Mouse (Mus musculus) embryo, embryonic 10 days (tissue): ENCODE results near the gene Pgrmc1.

Source experiments
- DNase-seq: peaks from one replicate; pipeline ENCODE4 v3.0.0-alpha.2; 2015; ENCODE audit warnings: low spot score

The Pgrmc1 gene

GRCm38 (mm10) chrX:36604040-36604439 lies 6.0 kb downstream of the Pgrmc1 start:
- DNase-seq, result no peak

- DNase-seq, result no peak
These were observed 11.1 kb downstream of the Pgrmc1 start for GRCm38 (mm10) chrX:36609117-36609516.

GRCm38 (mm10) chrX:36628102-36628501 lies 30.1 kb downstream of the Pgrmc1 start:
- no peak for DNase-seq

GRCm38 (mm10) chrX:36630771-36631170 lies 32.8 kb downstream of the Pgrmc1 start:
- DNase-seq, result no peak

GRCm38 (mm10) chrX:36640046-36640445 lies 42.0 kb downstream of the Pgrmc1 start:
- no peak for DNase-seq

GRCm38 (mm10) chrX:36644657-36645551 lies 46.9 kb downstream of the Pgrmc1 start, which contains the start of gene Akap17b:
TSS of gene Akap17b (minus strand) at chrX:36645395.
- peak; percentile 89 for DNase-seq
